Mouse (Mus musculus) kidney, postnatal 36 days (tissue): ENCODE data around the gene Olfr263.

Experiments used
- DNase-seq, 2 experiments: peaks; one replicate each; pipeline ENCODE4 v3.0.0; 2021 to 2022; ENCODE audit warnings: mixed read lengths in 2 of 2

Olfr263 gene

DNA sequence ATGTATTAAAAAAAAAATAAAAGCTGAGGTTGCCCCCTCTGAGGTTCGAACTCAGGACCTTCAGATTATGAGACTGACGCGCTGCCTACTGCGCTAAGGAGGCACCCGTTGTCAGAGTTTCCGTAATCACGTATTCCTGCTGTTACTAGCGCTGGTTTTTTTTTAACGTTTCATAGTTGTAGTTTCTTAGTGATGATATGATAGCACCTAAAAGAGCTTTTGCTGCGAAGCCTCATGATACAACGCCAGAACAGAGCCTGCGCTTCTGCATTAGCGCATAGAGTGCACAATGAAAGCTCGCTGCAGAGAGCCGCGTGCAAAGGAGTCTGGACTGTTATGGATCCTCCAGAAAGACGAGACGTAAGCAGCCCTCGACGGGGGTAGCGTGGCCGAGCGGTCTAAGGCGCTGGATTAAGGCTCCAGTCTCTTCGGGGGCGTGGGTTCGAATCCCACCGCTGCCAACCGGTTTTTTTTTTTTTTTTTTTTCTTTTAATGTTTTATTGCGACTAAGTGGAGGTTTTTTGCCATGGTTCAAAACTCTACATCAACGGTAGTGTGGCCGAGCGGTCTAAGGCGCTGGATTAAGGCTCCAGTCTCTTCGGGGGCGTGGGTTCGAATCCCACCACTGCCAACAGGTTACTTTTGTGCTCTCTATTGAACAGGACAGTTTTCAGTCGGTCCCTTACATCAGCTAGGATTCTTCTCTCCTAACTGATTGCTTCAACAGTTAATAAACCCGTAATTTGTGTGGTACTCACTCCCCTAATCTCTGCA, 40.4 kb downstream of the Olfr263 start:
- peak; percentile 78 to 80 for DNase-seq

DNA sequence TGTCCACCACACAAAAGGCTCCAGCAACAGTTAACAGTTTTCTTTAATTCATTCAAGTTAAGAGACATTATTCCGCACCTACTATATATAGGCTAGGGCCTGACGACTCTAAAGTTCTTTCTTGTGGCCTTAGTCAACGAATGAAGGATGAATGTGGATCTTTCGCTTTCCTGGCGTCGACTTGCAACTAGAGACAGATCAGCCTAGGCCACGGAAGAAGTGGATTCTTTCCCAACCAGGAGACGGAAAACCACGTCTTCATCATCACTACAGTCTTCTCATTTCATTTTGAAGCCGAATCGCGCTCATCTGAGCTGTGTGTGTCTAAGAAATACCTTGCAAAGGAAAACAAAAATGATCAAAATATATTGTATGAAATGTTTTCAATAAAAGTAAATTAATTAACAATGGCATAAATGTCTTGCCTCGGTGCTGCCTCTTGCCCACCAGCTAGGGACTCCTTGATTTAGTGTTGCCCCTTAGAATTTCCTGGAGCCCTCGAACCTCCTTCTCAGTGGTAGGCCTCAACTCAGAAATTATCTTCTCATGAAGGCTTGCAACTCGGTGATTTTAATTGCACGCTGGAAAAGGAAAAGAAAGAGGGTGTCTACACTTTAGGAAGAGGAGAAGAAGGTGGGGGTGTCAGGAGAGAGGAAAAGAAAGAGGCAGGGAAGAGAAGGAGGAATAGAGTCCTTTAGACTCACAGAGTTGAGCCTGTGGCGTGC, 41.2 kb downstream of the Olfr263 start:
- no peak for DNase-seq

DNA sequence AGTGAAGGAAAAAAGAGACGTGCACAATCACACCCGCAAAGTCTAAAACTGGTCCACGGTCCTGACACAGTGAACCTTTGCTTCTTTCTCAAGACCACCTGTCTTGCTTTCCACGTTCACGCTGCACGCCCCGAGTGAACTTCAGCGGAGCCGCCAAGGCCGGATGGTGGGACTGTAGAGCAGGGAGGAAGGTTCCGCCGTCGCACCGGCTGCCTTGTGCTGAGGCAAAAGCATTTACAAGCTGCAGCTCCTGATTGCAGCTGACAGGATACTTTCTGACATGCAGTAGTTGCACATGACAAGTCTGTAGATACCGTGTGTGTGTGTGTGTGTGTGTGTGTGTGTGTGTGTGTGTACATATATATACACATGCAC, 41.7 kb downstream of the Olfr263 start:
- no peak for DNase-seq

DNA sequence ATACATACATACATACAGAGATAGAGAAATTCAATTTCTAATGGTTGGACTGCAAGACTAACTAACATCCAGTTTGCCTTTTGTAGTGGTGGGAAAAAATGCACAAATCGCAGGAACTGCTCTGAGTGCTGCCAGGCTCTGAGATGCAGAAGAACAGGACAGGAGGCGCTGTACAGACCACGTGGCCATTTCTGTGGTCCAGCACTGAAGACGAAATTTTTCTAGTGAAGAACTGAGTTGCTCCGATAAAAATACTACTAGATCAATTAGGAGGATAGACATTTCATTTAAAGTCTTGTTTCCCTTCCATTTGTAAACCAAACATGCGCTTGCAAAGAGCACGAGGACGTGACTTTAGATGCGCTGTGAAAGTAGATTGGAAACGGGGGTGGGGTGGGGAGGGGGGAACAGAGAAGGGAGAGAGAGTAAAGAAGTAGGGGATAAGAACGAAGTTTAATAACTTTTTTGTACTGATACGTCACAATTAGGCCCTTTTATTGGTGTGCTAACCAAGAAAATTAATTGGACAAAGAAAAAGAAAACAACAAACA, 42.2 kb downstream of the Olfr263 start:
- peak; percentile 12 to 38 for DNase-seq

DNA sequence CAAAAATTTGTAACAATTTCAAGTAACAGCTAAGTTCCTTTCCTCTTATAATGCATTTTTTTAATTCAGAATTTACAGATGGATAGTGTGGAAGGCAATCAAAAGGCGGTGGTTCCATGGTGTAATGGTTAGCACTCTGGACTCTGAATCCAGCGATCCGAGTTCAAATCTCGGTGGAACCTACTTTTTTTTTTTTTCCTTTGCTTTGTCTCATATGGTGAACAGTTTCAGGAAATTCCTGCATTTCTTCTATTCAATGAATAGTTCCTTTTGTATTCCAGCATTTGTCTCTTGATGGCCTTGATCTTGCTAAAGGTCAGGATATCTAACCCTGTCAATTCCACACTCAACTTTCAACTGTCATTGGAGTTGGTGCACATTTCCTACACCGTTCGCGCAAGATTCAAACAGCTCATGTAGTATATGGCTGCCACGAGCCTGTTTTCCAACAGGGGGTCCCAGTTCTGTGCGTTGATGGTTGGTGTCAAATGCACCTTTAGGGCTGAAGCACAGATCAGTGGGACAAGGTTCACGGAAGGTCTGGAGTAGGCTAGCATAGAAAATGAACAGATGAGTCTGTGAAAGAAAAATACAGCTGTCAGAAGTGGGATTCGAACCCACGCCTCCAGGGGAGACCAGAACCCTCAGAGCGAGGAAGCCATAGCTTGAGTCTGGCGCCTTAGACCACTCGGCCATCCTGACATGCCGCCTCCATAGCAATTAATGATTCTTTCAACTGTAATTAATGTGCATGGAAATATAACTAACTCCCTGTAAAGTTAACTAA, 43.0 kb downstream of the Olfr263 start:
- peak; percentile 67 to 72 for DNase-seq

DNA sequence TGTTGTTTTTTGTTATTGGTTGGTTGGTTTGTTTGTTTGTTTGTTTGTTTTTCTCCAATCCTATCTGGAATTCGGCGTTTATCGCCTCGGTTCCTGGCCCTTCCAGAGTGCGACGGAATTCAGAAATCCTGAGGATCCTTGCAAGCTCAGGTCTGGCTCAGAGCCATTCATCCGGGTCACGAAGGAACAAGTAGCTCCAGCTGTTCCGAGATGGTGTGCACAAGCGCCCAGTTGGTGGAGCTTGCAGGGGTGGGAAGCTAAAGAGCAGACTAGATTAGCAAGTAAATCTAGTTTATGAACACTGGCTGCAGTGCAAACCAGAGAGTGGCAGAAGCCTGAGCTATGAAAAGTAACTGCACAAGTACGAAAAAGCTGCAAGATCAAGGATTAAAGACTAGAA, 43.6 kb downstream of the Olfr263 start:
- DNase-seq: peak; percentile 94 to 97

DNA sequence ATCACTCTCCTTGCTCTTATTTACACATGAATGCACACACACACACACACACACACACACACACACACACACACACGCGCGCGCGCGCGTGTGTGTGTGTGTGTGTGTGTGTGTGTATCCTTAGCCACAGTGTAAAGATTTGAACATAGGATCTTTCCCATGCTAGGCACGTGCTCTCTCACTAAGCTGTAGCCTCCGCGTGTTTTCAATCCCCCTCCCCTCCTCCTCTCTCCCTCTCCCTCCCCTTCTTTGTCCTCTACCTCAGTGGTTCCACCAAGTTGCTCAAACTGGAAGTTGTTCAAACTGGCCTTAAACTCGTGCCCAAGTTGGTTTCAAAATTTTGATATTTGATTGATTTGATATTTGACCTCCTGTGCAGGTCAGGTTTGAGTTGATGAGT, 47.3 kb downstream of the Olfr263 start:
- DNase-seq: no peak

DNA sequence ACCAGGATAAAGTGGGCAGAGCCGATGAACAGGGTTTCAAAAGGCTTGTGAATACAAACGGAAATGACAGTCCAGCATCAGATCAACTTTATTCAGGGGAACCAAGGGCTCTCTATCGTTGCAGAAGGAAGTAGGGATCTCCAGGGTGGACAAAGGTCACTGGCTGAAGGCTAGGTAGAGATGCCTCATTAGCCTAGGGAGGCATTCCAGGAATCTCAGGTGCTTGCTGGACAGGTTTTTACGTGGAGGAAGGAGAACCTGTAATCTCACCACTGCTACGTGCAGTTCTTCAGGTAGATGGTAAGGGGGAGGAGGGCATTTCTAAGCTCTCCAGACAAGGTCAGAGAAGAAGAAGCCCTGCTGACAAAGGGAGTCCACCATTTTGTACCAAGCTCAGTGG, 48.2 kb downstream of the Olfr263 start:
- no peak for DNase-seq

DNA sequence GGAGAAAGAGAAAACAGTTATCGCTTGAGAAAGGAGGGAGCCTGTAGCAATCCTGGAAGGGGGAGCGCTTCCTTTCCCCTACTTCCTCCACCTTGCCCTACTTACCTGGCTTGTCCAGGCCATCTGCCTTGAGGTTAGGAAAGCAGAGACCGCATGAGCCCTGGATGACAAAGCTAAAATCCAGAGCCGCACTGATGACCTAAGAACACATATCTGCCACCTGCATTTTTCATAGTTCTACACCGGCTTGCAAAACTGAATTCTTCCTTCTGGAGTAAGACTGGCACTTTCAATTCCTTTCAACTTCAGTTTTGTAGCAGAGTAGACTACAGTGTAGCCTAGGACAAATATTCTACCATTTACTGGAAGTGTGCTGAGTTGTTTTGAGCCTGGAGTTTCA, 48.9 kb downstream of the Olfr263 start:
- DNase-seq: no peak

DNA sequence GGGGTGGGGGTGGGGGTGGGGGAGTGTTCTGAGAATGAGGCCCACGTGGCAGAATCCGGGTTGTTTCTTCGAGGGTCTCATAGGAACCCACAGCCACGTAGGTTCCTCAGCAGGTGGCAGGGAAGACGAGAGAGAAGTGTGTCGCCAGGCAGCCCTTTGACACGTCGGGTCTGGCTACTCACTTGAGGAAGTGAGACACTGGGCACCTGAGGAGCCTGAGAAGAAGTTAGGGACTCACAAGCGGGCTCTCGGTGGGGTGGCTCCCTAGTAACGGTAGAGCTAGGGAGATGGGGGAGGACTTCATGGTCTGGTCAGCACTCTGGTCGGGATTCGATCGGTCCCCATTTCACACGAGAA, 49.9 kb downstream of the Olfr263 start, which contains the start of gene Trim27:
Trim27 (plus strand) TSS at position 79 of the 357 bp plus-strand sequence.
- no peak for DNase-seq

DNA sequence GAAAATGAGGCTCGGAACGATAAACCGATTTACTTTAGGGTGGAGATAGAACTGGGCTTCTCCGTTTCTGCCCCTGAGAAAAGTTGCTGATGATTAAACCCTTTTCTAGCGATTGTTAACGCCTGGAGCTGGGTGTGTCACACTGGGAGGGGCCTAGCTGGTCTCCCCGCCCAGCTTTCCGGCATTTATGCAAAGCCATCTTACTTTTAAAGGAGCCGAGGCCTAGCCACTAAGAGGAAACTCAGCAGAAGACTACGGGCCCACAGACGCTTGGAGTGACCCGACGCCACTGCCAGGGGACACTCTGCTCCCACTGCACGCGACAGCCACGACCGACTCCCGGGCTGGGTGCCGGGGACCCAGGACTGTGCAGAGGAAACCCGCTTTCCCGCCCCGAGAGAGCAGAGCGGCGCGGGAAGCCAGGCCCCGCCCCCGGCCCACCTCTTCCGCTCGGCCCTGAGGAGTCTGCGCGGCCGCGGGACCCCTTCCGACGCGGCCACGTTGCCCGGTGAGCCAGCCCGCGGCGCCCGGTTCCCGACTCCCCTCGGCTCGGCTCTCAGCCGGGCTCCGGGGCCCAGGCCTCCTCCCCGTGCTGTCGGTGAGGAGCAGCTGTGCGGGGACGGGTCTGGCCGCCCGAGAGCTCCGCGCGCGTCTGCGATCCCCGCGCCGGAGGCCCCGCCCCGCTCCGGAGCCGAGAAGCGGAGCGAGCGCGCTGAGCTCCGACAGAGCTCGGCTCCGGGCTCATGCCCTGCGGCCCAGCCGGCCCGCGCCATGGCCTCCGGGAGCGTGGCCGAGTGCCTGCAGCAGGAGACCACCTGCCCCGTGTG, 50.5 kb downstream of the Olfr263 start:
- peak; percentile 92 to 93 for DNase-seq

DNA sequence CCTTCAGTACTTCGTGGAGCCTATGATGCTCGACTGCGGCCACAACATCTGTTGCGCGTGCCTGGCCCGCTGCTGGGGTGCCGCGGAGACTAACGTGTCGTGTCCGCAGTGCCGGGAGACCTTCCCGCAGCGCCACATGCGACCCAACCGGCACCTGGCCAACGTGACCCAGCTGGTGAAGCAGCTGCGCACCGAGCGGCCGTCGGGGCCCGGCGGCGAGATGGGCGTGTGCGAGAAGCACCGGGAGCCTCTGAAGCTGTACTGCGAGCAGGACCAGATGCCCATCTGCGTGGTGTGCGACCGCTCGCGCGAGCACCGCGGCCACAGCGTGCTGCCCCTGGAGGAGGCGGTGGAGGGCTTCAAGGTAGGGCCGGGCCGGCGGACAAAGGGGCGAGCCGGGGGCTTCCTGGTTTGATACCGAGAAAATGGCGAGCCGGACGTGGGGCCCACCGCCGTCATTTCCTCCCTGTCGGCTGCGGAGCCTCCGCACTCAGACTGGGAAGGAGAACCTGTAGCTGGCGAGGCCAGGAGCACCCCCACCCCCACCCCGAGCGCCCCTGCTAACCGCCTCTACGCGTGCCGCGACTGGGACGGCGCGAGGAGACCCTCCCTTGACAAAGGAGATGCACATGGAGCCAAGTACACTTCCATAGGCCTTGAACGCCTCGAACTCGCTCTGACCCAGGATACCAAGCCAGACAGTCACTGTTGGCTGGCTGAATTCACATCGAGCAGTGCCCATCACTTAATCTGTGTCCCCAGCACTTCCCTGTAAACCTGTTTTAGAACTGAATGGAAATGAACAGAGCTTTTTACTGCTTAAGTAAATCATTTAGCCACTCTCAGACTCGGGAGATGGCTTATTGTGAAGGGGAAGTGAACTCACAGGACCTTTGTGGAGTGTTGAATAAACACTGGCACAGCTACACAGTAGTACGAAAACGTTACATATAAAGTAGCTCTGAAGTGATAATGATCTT, 51.4 kb downstream of the Olfr263 start:
- peak; percentile 34 to 72 for DNase-seq

DNA sequence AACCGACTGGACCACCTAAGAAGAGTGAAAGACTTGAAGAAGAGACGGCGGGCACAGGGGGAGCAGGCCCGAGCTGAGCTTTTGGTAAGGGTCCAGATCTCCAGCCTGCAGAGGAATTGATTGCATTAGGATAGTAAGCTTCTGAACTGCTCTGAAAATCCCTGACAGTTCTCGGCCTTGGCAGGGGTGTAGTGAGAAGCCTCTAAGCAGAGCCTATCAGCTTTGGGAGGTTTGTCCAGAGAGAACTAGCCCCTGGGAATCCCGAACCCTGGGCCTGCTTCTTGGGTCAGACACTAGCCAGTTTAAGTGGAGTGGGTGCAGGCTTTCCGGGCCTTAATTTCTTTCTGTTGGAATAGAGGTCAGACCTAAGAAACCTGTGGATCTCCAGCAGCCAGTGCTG, 52.6 kb downstream of the Olfr263 start:
- no peak for DNase-seq

DNA sequence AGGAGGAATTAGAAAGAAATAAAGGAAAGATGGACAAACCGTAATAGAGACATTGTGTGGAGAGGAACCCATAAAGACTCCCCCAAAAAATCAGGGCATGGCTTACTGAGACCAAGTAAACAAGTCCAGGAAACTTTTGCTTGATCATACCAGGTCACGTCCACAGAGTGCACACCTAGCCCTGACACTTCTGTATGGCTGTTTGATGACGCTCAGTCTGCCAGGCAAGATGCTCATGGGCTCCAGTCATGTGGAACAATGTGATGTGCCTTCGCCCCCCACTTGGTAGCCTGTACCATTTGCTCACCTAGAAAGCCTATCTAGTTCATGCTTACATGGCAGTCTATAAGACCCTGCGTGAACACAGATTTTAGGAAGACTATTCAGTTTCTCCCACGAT, 53.6 kb downstream of the Olfr263 start:
- no peak for DNase-seq

DNA sequence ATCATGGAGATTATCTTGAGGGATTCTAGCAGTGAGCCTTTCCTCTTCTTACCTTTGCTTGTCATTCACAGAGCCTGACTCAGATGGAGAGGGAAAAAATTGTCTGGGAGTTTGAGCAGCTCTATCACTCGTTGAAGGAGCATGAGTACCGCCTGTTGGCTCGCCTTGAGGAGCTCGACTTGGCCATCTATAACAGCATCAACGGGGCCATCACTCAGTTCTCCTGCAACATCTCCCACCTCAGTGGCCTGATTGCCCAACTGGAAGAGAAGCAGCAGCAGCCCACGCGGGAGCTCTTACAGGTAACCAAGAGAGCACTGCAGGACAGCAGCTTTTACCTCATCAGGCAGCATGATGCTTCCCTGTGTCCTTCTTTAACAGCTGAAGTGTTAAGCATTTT, 54.2 kb downstream of the Olfr263 start:
- DNase-seq: no peak

DNA sequence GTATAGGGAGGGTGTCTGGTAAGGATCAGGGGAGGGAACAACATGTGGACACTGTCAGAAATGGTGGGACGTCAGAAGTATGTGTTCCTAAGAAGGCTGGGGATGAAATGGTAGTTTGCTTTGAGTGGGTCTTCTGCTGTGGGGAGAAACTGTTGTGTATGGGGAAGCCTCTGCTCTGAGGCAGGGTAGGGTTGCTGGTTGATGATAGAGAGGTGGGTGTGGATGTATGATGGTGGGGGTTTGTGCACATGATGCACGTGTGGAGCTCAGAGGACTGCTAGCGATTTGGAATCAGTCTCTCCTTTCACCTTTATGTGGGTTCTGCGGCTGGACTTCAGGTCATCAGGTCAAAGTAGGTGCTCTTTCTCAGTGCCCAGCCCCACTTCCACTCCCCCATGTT, 56.1 kb downstream of the Olfr263 start:
- DNase-seq: no peak
